15 mouse cellular contexts compared by ENCODE assay signal in the genomic region with DNA sequence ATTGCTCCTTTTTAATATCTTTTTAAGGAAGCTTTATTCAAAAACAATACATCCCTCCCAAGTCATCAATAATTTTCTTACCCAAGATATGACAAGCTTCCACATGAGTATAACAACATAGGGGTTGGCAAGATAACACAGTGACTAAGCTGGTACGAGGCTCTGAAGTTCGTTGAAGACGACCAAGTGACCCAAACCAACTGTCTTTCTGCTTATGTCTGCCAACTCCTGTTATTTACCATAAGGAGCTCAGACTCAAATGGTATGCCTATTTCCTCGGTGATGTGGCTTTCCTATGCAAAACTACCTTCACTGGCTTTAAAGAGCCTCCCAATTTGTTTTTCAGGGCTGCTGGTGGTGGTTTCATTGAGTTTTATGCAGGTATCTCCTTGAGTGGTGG. TPM values are rescaled to one million over a fixed set of nuclear protein-coding genes. Genes with fewer than 3 reads are reported as not detected.
DNase-seq lines count a peak whose midpoint lies in the region; ATAC-seq and TF ChIP-seq lines count a peak whose summit lies in the region.
"Had no signal": no experiment of that assay in that cellular context is flagged by ENCODE, and none has a peak within 500 bp of the region (broad histone marks: within the 10 kb centered on the region; RNA-seq: fewer than 3 reads in every experiment).

A gene (minus strand): TSS at position 215 of the 400 bp plus-strand sequence.

- TF ChIP-seq RAD21 in CH12.LX (IDR thresholded peaks at IDR 0.05; ENCODE audit: low read depth, low read length), result no peak

- H3K79me2 ChIP-seq in CH12.LX (replicated peaks; ENCODE audit: control insufficient read depth, extremely low read depth, insufficient read depth, poor library complexity, severe bottlenecking), result peaks cover 36% of the 10 kb centered on the region

- H3K36me3 ChIP-seq in midbrain, embryonic 11.5 days (ENCODE audit: control insufficient read depth, insufficient read depth, low read length), result no peaks in the 10 kb centered on the region
- H3K36me3 ChIP-seq in midbrain, postnatal 0 days (ENCODE audit: insufficient read depth, low read length), result no peaks in the 10 kb centered on the region
- H3K36me3 ChIP-seq in CH12.LX (replicated peaks in 1 of 2; ENCODE audit: control insufficient read depth in 1 of 2, insufficient read depth in 1 of 2, low read length in 1 of 2), result peaks cover 0 to 6% of the 10 kb centered on the region in 2 experiments
- H3K36me3 ChIP-seq: G1E; hindbrain, embryonic 13.5 days had no signal

- TF ChIP-seq EP300 in CH12.LX (IDR thresholded peaks at IDR 0.05; ENCODE audit: low read length), result no peak

- in situ Hi-C loops in CH12.LX (cut with MboI; ENCODE audit: low pct_ligation_motif_present, low pct_unique_long_range_greater_than_20kb, low sequenced_read_pairs), result no loop called here

- H3K9ac ChIP-seq in midbrain, embryonic 11.5 days (ENCODE audit: low read length), result no peak within 1 kb of the TSS
- no peak within 1 kb of the TSS for H3K9ac ChIP-seq in midbrain, postnatal 0 days (replicated peaks; ENCODE audit: low read length, poor library complexity, severe bottlenecking)
- H3K9ac ChIP-seq in CH12.LX (ENCODE audit: insufficient read depth, low read depth), result peak within 1 kb of the TSS; percentile 100
- H3K9ac ChIP-seq: forebrain, postnatal 0 days; hindbrain, embryonic 13.5 days had no signal

- no peak for ATAC-seq in midbrain, embryonic 11.5 days (ENCODE audit: low FRiP score)
- no peak for ATAC-seq in midbrain, postnatal 0 days (ENCODE audit: low FRiP score)
- ATAC-seq in erythroid progenitor cell, adult 5-6 weeks (replicated peaks; ENCODE audit: low FRiP score, poor library complexity, severe bottlenecking), result no peak
- peak; percentile 61 for ATAC-seq in megakaryocyte progenitor cell, adult 5-6 weeks (replicated peaks; ENCODE audit: poor library complexity)
- ATAC-seq: forebrain, postnatal 0 days; midbrain, embryonic 16.5 days had no signal

- peak; percentile 19 for DNase-seq in midbrain, embryonic 11.5 days (ENCODE audit: low spot score, missing footprints)
- DNase-seq in midbrain, postnatal 0 days (ENCODE audit: low spot score), result no peak
- DNase-seq in CH12.LX (ENCODE audit: extremely low read depth), result peak; percentile 51
- no peak for DNase-seq in c-Kit-positive CD71-positive TER-119-positive erythroid progenitor cells, embryonic 14.5 days (ENCODE audit: low spot score)
- DNase-seq in left cerebral cortex, postnatal 4 days, result no peak
- DNase-seq in kidney, postnatal 14 days, result no peak
- DNase-seq: cerebellum, adult 18-20 months; forebrain, postnatal 0 days; heart, adult 11 months; lung, adult 18-20 months had no signal

- no peak within 1 kb of the TSS for H3K4me3 ChIP-seq in midbrain, embryonic 11.5 days (ENCODE audit: low read depth, low read length)
- no peak within 1 kb of the TSS for H3K4me3 ChIP-seq in midbrain, postnatal 0 days (ENCODE audit: low read depth, low read length)
- H3K4me3 ChIP-seq in CH12.LX (replicated peaks in 1 of 3; ENCODE audit: low read depth in 2 of 3, low read length in 2 of 3, poor library complexity in 1 of 3), result peak within 1 kb of the TSS; percentile 69 to 94 (median 78)
- H3K4me3 ChIP-seq: hindbrain, embryonic 13.5 days had no signal

- TF ChIP-seq CTCF in midbrain, postnatal 0 days (IDR thresholded peaks at IDR 0.05), result no peak
- TF ChIP-seq CTCF in CH12.LX (conservative IDR thresholded peaks at IDR 0.05 in 1 of 2, IDR thresholded peaks at IDR 0.05 in 1 of 2; ENCODE audit: low read depth in 2 of 2, low read length in 2 of 2), result no peak

- no peak within 1 kb of the TSS for H3K27ac ChIP-seq in midbrain, embryonic 11.5 days (ENCODE audit: low read depth, low read length)
- no peak within 1 kb of the TSS for H3K27ac ChIP-seq in midbrain, postnatal 0 days (ENCODE audit: low read depth, low read length)
- peak within 1 kb of the TSS; percentile 90 for H3K27ac ChIP-seq in CH12.LX (ENCODE audit: insufficient read depth, low read depth)
- H3K27ac ChIP-seq: hindbrain, embryonic 13.5 days had no signal

- 83% methylated on average over 4 of the region's 4 CpGs for WGBS in midbrain, embryonic 11.5 days
- 85% methylated on average over 4 of the region's 4 CpGs for WGBS in midbrain, postnatal 0 days

- H3K4me1 ChIP-seq in midbrain, embryonic 11.5 days (ENCODE audit: control insufficient read depth, insufficient read depth, low read length), result no peaks in the 10 kb centered on the region
- H3K4me1 ChIP-seq in midbrain, postnatal 0 days (ENCODE audit: insufficient read depth, low read length), result no peaks in the 10 kb centered on the region
- peaks cover 18 to 35% of the 10 kb centered on the region in 2 experiments for H3K4me1 ChIP-seq in CH12.LX (ENCODE audit: control insufficient read depth in 1 of 2, insufficient read depth in 2 of 2)
- H3K4me1 ChIP-seq: hindbrain, embryonic 13.5 days had no signal

- H3K9me3 ChIP-seq in midbrain, embryonic 11.5 days (ENCODE audit: control insufficient read depth, low read length), result no peaks in the 10 kb centered on the region
- no peaks in the 10 kb centered on the region for H3K9me3 ChIP-seq in midbrain, postnatal 0 days (ENCODE audit: low read length)
- peaks cover 5% of the 10 kb centered on the region for H3K9me3 ChIP-seq in CH12.LX (replicated peaks; ENCODE audit: low read length)
- H3K9me3 ChIP-seq: hindbrain, embryonic 13.5 days had no signal

- no peak for TF ChIP-seq POLR2A in CH12.LX (IDR thresholded peaks at IDR 0.05; ENCODE audit: low read depth, low read length)

- intact Hi-C loops in left cerebral cortex, postnatal 4 days (cut with DNase I), result no loop called here

- no peaks in the 10 kb centered on the region for H3K27me3 ChIP-seq in midbrain, embryonic 11.5 days (ENCODE audit: control insufficient read depth, insufficient read depth, low read length)
- H3K27me3 ChIP-seq in midbrain, postnatal 0 days (ENCODE audit: insufficient read depth, low read length), result no peaks in the 10 kb centered on the region
- no peaks in the 10 kb centered on the region for H3K27me3 ChIP-seq in CH12.LX (replicated peaks)
- H3K27me3 ChIP-seq: hindbrain, embryonic 13.5 days had no signal

- dilution Hi-C loops in CH12.LX (cut with MboI; ENCODE audit: extremely low pct_ligation_motif_present, extremely low pct_unique_long_range_greater_than_20kb, low sequenced_read_pairs), result no loop called here

- H3K4me2 ChIP-seq in midbrain, embryonic 11.5 days, result no peak within 1 kb of the TSS
- no peak within 1 kb of the TSS for H3K4me2 ChIP-seq in midbrain, postnatal 0 days (ENCODE audit: low read depth, low read length, poor library complexity, severe bottlenecking)
- peak within 1 kb of the TSS; percentile 88 for H3K4me2 ChIP-seq in CH12.LX (ENCODE audit: insufficient read depth, low read depth, poor library complexity, severe bottlenecking)
- H3K4me2 ChIP-seq: hindbrain, embryonic 13.5 days had no signal

TF ChIP-seq in CH12.LX, 34 proteins besides CTCF, POLR2A, EP300 and RAD21:
- TF ChIP-seq UBTF (IDR thresholded peaks at IDR 0.05; ENCODE audit: low read depth, low read length) (no peak), IRF4 (IDR thresholded peaks at IDR 0.05; ENCODE audit: low read depth, low read length) (no peak), TBP (conservative IDR thresholded peaks at IDR 0.05; ENCODE audit: low read depth, low read length) (no peak), SIN3A (IDR thresholded peaks at IDR 0.05; ENCODE audit: low read length) (no peak), MAX (IDR thresholded peaks at IDR 0.05; ENCODE audit: low read length) (no peak), MAZ (IDR thresholded peaks at IDR 0.05; ENCODE audit: low read depth, low read length) (no peak), TCF12 (IDR thresholded peaks at IDR 0.05; ENCODE audit: low read depth, low read length) (no peak), SMC3 (IDR thresholded peaks at IDR 0.05; ENCODE audit: low read depth, low read length) (no peak), ZC3H11A (IDR thresholded peaks at IDR 0.05; ENCODE audit: low read depth, low read length) (no peak), RCOR1 (conservative IDR thresholded peaks at IDR 0.05; ENCODE audit: low read depth, low read length) (no peak), CHD1 (IDR thresholded peaks at IDR 0.05; ENCODE audit: low read depth, low read length) (no peak), USF2 (conservative IDR thresholded peaks at IDR 0.05; ENCODE audit: low read depth, low read length) (no peak), E2F4 (IDR thresholded peaks at IDR 0.05; ENCODE audit: insufficient replicate concordance, low read depth, low read length) (no peak)

RNA-seq across cellular contexts. Expression of the gene that starts here (rescaled TPM):
- 0.98 and 2.0 TPM in 2 replicates for polyA plus RNA-seq in midbrain, embryonic 11.5 days (2014; fragmentation: Nextera tagmentation; extraction: Ambion mirVana)
- total RNA-seq in midbrain, postnatal 0 days (2014; rRNA removed), result 1.9 and 4.1 TPM in 2 replicates
- 0.77 and 0.90 TPM in 2 replicates for polyA plus RNA-seq in midbrain, postnatal 0 days (2015; fragmentation: Nextera tagmentation; extraction: Ambion mirVana)
- 120 and 121 TPM in 2 replicates for total RNA-seq in CH12.LX (2012; rRNA removed)
- 211 and 250 TPM in 2 replicates for total RNA-seq in CH12.LX (2014; rRNA removed)
- 136 and 146 TPM in 2 replicates for polyA plus RNA-seq in CH12.LX (2012; ENCODE audit: insufficient read length, low read depth)
- total RNA-seq in erythroid progenitor cell, adult 5-6 weeks (2015; ENCODE audit: low replicate concordance), result 101 and 117 TPM in 2 replicates
- 55.3 and 66.4 TPM in 2 replicates for total RNA-seq in erythroid progenitor cell, adult 5-6 weeks (2017; ENCODE audit: low replicate concordance)
- total RNA-seq in megakaryocyte progenitor cell, adult 5-6 weeks (2015), result 125 and 141 TPM in 2 replicates
- 142 and 173 TPM in 2 replicates for total RNA-seq in megakaryocyte progenitor cell, adult 5-6 weeks (2017)
- 1 to 10 TPM; 1.9 to 2.4 TPM for total RNA-seq in left cerebral cortex, postnatal 4 days (2021)
- polyA plus RNA-seq: G1E had no signal

Comparison
In these comparisons a context has a peak if more than half of its experiments do, and no peak if none do; other contexts are left out.
1. RNA of the gene that starts here (total RNA-seq): 120 to 250 TPM in CH12.LX, 125 to 173 TPM in megakaryocyte progenitor cell, adult 5-6 weeks and 55.3 to 117 TPM in erythroid progenitor cell, adult 5-6 weeks; 1.9 to 4.1 TPM in midbrain, postnatal 0 days and 1.9 to 2.4 TPM in left cerebral cortex, postnatal 4 days; every median in the first group is over 10 times any median in the second.
2. RNA of the gene that starts here (polyA plus RNA-seq): 136 to 146 TPM in CH12.LX; 0.98 to 2.0 TPM in midbrain, embryonic 11.5 days and 0.77 to 0.90 TPM in midbrain, postnatal 0 days; every median in the first group is over 10 times any median in the second.
3. DNase-seq: peak in midbrain, embryonic 11.5 days (single experiment) and CH12.LX (single experiment); none in midbrain, postnatal 0 days (single experiment), c-Kit-positive CD71-positive TER-119-positive erythroid progenitor cells, embryonic 14.5 days (single experiment), left cerebral cortex, postnatal 4 days (single experiment) and kidney, postnatal 14 days (single experiment).
4. H3K4me3 ChIP-seq: peak in CH12.LX (3 of 3); none in midbrain, embryonic 11.5 days (single experiment) and midbrain, postnatal 0 days (single experiment).